Mouse (Mus musculus): Measurements from ENCODE around the gene Hlcs. TPM values are rescaled to one million over a fixed set of nuclear protein-coding genes. Genes with fewer than 3 reads are reported as not detected.

Hlcs gene
- 18.7 and 21.2 TPM in 2 replicates for total RNA-seq (2023)

GRCm38 (mm10) chr16:94313229-94314030, at the start of gene Hlcs:
TSS of gene Hlcs (minus strand) at chr16:94313571.

GRCm38 (mm10) chr16:94327781-94328711, 14.7 kb upstream of the Hlcs start, which contains the start of gene Ripply3:
TSS of gene Ripply3 (plus strand) at chr16:94328420.

GRCm38 (mm10) chr16:94084711-94085602, 228.4 kb downstream of the Hlcs start, which contains the start of gene Sim2:
TSS of gene Sim2 (plus strand) at chr16:94084931.

Other genes with a start within 250 kb of the Hlcs start
- gene Sim2, start 228.6 kb downstream of the Hlcs start, total RNA-seq (2023), result not detected in 2 replicates
- gene Ripply3, start 14.8 kb upstream of the Hlcs start, total RNA-seq (2023), result not detected in 2 replicates
- 17.8 and 24.4 TPM in 2 replicates for gene Ttc3, start 57.0 kb upstream of the Hlcs start, total RNA-seq (2023)
- gene Pigp, start 58.3 kb upstream of the Hlcs start, total RNA-seq (2023), result 7.1 and 8.7 TPM in 2 replicates
- gene Vps26c, start 213.3 kb upstream of the Hlcs start, total RNA-seq (2023), result 25.3 and 34.2 TPM in 2 replicates

All from neutrophil, adult 65 days (primary cell).